Mouse (Mus musculus) cerebellum, adult 8-10 months (tissue): Measurements from ENCODE around the gene Ugt1a8.

ENCODE experiments used
- DNase-seq: peaks from one replicate; pipeline ENCODE4 v3.0.0; 2022

Ugt1a8 gene

GRCm38 (mm10) chr1:88263778-88264177 is 176.2 kb downstream of the Ugt1a8 start:
- no peak for DNase-seq

GRCm38 (mm10) chr1:88264237-88264868 is 176.7 kb downstream of the Ugt1a8 start:
- DNase-seq = no peak

- DNase-seq = no peak
These were observed 177.2 kb downstream of the Ugt1a8 start for GRCm38 (mm10) chr1:88264869-88265240.

- DNase-seq = no peak
These were observed 178.5 kb downstream of the Ugt1a8 start for GRCm38 (mm10) chr1:88266123-88266522.

GRCm38 (mm10) chr1:88267489-88267888 is 179.9 kb downstream of the Ugt1a8 start:
- no peak for DNase-seq

GRCm38 (mm10) chr1:88268070-88268469 is 180.5 kb downstream of the Ugt1a8 start:
- no peak for DNase-seq
